Mouse (Mus musculus): ENCODE data around the gene Hsd17b3. TPM values are rescaled to one million over a fixed set of nuclear protein-coding genes. Genes with fewer than 3 reads are reported as not detected.

Gene Hsd17b3
- not detected in 2 replicates for polyA plus RNA-seq (2012)

- TF ChIP-seq GATA1 (IDR thresholded peaks at IDR 0.05; ENCODE audit: low read length) = no peak
These were observed at the start of gene Hsd17b3 for GRCm38 (mm10) chr13:64089130-64089529. Gene Hsd17b3, minus strand, starts transcription at chr13:64089230.

DNA sequence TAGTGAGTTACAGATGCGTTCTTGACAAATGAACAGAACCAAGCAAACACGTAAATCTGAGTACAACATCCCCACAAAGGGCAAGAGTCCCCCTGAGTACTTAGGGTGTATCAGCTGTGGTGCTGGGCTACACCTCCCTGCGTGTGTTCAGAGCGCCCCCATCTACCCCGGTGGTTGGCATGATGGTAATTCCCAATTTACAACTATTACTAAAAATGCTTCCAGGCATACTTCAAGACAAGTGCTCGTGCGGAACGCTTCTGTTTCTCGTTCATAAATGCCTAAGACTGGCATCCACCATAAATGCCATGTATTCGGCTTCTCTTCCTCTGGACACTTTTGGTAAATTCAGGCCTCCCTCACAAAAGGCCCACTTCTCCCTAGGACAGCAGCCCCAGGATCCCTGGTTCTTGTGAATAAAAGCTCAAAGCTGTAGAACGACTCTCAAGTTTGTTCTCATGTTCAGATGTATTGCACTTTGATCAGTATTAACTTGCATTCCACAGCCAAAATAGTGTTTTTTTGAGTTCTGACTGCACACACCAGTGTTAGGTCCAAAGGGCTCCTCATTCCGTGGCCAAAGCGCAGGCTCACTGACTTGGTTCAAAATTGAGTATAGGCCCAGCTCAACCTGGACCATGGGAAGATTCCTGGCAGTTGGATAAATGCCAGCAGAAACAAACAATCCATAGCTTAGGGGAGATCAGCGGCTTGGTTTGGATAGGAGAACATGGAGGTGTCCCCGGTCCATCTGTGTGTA, 40.8 kb upstream of the Hsd17b3 start:
- TF ChIP-seq GATA1 (IDR thresholded peaks at IDR 0.05; ENCODE audit: low read length) = no peak

DNA sequence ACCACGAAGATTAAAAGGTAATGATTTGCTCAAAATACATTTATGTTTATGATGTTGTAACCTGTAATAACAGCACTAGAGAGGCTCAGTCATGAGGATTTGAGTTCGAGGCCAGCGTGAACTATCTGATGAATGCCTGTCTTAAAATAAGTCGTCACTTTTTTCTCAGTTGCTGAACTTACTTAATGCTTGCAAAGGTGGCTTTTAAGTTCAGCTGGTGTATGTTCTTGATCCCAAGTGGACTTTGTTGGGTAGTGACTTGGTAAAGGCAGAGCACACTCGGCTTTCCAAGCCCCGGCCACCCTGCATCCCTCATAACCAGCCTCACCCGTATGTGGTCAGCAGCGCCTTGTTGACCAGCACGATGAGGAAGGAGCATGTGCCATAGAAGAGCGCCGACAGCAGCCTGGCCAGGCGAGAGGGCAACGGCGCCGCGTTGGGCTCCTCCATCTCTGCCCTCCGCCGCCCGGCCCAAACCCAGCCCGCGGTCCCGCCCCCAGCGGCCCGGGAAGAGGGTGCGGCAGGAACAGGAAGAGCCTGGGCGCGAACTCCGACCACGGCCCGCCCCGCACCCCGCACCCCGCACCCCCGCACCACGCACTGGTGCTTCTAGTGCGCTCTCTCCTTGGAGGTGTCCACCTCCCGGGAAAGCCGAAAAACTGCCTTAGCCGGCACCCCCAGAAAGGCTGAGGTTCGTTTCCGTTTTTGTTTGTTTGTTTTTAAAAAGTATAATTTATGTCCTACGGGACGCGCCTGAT, 40.0 kb upstream of the Hsd17b3 start, which contains the start of gene Slc35d2:
TSS of gene Slc35d2 (minus strand) at position 511 of the 758 bp plus-strand sequence.
- TF ChIP-seq GATA1 (IDR thresholded peaks at IDR 0.05; ENCODE audit: low read length) = no peak

GRCm38 (mm10) chr13:64126316-64126715, 37.3 kb upstream of the Hsd17b3 start:
- TF ChIP-seq GATA1 (IDR thresholded peaks at IDR 0.05; ENCODE audit: low read length) = no peak

GRCm38 (mm10) chr13:64124886-64125285, 35.9 kb upstream of the Hsd17b3 start:
- no peak for TF ChIP-seq GATA1 (IDR thresholded peaks at IDR 0.05; ENCODE audit: low read length)

- TF ChIP-seq GATA1 (IDR thresholded peaks at IDR 0.05; ENCODE audit: low read length) = no peak
These were observed 34.6 kb upstream of the Hsd17b3 start for GRCm38 (mm10) chr13:64123491-64124188.

DNA sequence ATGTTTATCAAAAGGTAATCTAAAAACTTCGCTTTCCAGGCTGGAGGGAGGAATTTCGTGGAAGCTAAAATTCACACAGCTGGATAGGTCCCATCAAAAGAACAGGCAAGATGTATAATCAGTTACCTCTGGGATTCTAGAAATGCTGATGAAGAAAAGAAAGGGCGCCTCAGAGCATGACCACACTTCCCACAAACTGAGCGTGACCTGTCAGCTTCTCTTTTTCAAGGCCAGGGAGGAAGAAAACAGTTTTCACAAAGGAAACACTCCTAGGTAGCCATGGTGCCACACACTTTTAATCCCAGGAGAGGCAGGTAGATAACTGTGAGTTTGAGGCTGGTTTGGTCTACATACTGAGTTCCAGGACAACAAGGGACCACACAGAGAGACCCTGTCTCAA, 31.7 kb upstream of the Hsd17b3 start:
- no peak for TF ChIP-seq GATA1 (IDR thresholded peaks at IDR 0.05; ENCODE audit: low read length)

GRCm38 (mm10) chr13:64117442-64117841, 28.4 kb upstream of the Hsd17b3 start:
- no peak for TF ChIP-seq GATA1 (IDR thresholded peaks at IDR 0.05; ENCODE audit: low read length)

GRCm38 (mm10) chr13:64110421-64110820, 21.4 kb upstream of the Hsd17b3 start:
- TF ChIP-seq GATA1 (IDR thresholded peaks at IDR 0.05; ENCODE audit: low read length) = no peak

DNA sequence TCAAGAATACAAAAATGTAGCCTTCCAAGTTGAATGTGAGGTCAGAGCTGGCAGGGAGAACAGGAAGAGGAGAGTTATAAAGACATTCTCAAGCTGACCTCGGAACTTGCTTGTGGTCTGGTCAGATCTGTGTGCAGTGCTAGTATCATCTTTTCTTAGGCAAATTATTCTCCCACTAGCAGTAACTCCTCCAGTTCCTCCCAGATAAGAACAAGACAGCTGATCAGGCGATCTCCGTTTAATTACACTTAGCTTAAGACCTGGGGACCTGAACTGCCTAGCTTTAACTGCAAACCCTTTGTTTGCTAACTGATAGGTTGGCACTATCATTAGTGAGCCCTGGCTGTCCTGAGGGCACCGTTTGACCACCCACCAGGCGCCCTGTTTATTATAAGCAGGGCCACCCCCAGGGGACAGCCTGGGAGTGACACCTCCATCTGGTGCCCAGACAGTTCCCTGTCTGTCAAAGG, 19.4 kb upstream of the Hsd17b3 start:
- no peak for TF ChIP-seq GATA1 (IDR thresholded peaks at IDR 0.05; ENCODE audit: low read length)

GRCm38 (mm10) chr13:64107535-64107934, 18.5 kb upstream of the Hsd17b3 start:
- no peak for TF ChIP-seq GATA1 (IDR thresholded peaks at IDR 0.05; ENCODE audit: low read length)

DNA sequence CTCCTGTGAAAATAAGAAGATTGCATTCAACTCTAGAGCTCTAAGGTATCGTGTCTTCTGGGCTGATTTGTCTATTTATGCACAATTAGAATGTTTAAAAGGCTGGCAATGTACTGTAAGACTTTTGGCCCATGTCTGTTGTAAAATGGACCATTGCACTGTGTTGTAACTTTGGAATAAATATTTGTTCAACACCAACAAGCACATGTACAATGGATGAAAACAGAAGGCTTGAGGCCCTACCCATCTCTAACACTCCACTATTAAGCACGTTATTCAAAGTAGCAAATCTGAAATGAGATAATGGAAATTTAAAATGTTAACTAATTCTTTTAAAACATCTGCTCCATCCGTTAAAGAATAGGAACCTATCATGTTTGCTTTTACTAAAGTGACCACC, 18.1 kb upstream of the Hsd17b3 start:
- TF ChIP-seq GATA1 (IDR thresholded peaks at IDR 0.05; ENCODE audit: low read length) = no peak

DNA sequence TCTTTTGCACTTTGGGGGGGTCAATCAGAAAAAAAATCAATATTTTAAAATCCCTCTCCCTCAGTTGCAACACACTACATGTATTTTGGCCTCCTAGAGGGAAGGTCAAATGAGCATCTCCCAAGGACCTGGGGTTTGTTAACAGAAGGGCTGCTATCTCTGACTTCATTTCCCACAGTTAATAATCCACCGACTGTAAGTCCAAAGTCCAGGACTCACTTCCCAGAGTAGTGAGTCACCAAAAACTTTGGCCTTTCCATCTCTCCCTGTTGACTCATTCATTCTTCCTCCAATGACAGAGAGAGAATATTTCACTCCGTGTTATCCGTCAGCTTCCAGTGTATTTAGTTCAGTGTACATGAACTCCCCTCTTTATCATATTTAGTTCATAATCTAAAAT, 16.7 kb upstream of the Hsd17b3 start:
- TF ChIP-seq GATA1 (IDR thresholded peaks at IDR 0.05; ENCODE audit: low read length) = no peak

DNA sequence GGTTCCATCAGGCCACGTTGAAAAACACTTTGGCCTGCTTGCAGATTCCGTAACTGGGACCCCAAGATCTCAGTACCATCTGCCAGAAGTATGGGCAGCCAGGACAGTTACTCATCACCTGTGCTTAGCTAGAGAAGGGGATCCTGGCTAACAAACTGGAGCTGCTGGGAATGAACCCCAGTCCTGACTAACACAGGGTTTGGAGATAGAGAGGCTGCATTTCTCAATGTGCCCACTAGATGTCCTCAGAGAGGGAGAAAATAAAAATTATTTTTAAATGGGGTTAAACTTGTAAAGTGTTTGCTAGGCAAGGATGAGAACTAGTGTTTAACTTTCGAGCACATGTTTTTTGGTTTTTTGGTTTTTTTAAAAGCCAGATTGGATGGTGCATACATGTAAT, 11.2 kb upstream of the Hsd17b3 start:
- TF ChIP-seq GATA1 (IDR thresholded peaks at IDR 0.05; ENCODE audit: low read length) = no peak

DNA sequence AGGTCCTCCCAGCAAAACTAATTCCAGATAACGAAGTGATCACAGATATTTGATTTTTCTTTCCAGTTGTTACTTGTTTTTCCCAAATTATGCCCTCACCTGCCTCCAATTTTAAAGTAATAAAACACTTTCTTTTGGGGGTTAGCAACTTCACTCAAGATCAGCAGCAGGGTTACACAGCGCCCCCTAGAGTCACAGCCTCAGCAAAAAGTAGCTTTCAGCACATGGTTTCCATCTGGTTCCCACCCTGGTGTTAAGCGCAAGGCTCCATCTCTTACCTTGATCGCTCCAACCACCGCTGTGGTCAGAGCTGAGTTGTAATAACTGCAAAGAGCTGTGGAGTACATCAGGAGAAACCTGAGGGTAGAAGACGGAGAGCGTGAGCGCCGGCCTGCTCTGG, 10.0 kb upstream of the Hsd17b3 start:
- no peak for TF ChIP-seq GATA1 (IDR thresholded peaks at IDR 0.05; ENCODE audit: low read length)

DNA sequence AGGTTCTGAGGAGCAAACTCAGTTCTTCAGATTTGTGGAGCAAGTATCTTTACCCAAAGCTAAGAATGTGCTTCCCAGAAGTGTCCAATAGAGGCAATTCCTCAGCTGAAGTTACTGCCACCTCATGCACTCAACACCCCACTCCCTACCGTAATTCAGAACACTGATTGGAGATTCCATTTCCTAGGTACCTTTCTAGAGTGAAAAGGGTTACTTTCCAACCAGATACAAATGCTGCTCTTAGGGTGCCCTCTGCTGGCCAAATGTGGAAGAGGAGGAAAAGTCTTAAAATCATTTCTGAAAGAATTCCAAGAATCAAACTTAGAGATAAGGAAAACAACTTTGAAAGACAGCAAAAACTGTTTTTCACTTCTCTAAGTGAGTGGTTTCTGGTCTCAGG, 4.3 kb upstream of the Hsd17b3 start:
- no peak for TF ChIP-seq GATA1 (IDR thresholded peaks at IDR 0.05; ENCODE audit: low read length)
